Mouse (Mus musculus) cortical plate, adult 2 months (tissue): ENCODE measurements around the gene Mlycd. TPM values are rescaled to one million over a fixed set of nuclear protein-coding genes. Genes with fewer than 3 reads are reported as not detected.

Source experiments
- H3K27ac ChIP-seq: fragments of 200-500 bp; 2 replicates; pipeline ENCODE4 v1.5.1; 2012; ENCODE audit warnings: low read length, control low read depth, inconsistent platforms; ENCODE audit not compliant: insufficient read depth
- H3K4me1 ChIP-seq: fragments of 200-500 bp; 2 replicates; pipeline ENCODE4 v1.6.1; 2011; ENCODE audit warnings: low read length; ENCODE audit not compliant: control insufficient read depth, insufficient read depth
- H3K4me3 ChIP-seq: fragments of 200-500 bp; 2 replicates; pipeline ENCODE4 v1.5.1; 2011; ENCODE audit warnings: mild to moderate bottlenecking, low read length, control low read depth; ENCODE audit not compliant: insufficient read depth
- CTCF ChIP-seq: fragments of 200-500 bp; IDR thresholded peaks from 2 replicates; pipeline ENCODE4 v1.5.1; 2011; ENCODE audit warnings: mild to moderate bottlenecking, control low read depth, low read length; ENCODE audit not compliant: insufficient read depth; ENCODE audit errors: extremely low read depth
- POLR2A ChIP-seq: fragments of 200-500 bp; IDR thresholded peaks from 2 replicates; pipeline ENCODE4 v1.6.1; 2011; ENCODE audit warnings: mild to moderate bottlenecking, low read length, control low read depth; ENCODE audit not compliant: insufficient read depth; ENCODE audit errors: extremely low read depth
- polyA plus RNA-seq: library from polyadenylated mRNA; depleted of rRNA; stranded (reverse); fragments of >200 nt; gene quantifications from 2 replicates; pipeline ENCODE4 v1.2.3, GENCODE M21; 2012

Mlycd gene
- polyA plus RNA-seq, 1 experiment, result 24.7 TPM

DNA sequence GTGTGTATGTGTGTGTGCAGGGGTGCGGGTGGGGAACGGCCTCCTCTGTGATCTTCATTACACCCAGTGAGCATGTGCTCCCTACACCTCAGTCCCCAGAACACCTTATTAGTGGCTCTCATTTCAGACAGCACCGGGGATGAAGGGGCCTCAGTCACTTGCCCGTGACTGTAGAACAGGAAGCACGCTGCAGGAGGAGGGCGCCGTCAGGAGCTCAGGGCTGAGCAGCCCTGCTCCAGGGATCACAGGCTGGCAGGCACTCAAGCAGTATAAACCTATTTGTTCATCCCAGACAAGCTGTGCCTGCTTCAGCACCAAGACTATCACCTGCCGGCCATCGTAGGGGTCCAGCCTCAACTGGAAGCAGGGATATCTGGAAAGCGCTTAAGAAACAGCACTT lies 9.2 kb downstream of the Mlycd start:
- no peak overlapping the region for H3K4me3 ChIP-seq
- H3K4me1 ChIP-seq, result peaks cover 8% of the 10 kb centered on the region
- TF ChIP-seq CTCF (no peak), POLR2A (no peak)
- no peak overlapping the region for H3K27ac ChIP-seq

DNA sequence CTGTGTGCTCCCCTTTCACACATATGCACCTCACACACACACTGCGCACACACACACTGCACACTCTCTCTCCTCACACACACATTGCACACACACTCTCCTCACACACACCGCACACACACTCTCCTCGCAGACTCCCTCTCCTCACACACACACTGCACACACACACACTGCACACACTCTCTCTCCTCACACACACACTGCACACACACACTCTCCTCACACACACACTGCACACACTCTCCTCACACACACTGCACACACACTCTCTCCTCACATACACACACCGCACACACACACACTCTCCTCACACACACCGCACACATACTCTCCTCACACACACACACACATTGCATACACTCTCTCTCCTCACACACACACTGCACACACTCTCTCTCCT lies 10.0 kb downstream of the Mlycd start:
- no peak overlapping the region for H3K27ac ChIP-seq
- no peak for TF ChIP-seq CTCF
- TF ChIP-seq POLR2A, result no peak
- no peak overlapping the region for H3K4me3 ChIP-seq
- peaks cover 6% of the 10 kb centered on the region for H3K4me1 ChIP-seq

DNA sequence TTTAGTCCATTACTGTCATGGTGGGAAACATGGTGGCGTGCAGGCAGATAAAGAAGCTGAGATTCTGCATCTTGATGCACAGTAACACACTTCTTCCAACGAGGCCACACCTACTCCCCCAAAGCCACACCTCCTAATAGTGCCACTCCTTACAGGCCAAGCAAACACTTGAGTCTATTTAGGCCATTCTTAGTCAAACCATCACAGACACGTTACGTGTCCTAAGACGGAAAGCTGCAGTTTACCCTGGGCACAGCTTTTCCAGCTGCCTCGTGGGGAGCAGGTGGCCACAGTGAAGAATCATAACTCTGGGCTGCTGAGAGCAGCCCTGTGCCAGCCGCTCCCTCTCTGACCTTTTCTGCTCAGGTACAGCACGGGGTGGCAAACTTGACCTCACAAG lies 13.6 kb downstream of the Mlycd start:
- H3K4me1 ChIP-seq, result no peaks in the 10 kb centered on the region
- TF ChIP-seq CTCF (no peak), POLR2A (no peak)
- no peak overlapping the region for H3K27ac ChIP-seq
- no peak overlapping the region for H3K4me3 ChIP-seq

DNA sequence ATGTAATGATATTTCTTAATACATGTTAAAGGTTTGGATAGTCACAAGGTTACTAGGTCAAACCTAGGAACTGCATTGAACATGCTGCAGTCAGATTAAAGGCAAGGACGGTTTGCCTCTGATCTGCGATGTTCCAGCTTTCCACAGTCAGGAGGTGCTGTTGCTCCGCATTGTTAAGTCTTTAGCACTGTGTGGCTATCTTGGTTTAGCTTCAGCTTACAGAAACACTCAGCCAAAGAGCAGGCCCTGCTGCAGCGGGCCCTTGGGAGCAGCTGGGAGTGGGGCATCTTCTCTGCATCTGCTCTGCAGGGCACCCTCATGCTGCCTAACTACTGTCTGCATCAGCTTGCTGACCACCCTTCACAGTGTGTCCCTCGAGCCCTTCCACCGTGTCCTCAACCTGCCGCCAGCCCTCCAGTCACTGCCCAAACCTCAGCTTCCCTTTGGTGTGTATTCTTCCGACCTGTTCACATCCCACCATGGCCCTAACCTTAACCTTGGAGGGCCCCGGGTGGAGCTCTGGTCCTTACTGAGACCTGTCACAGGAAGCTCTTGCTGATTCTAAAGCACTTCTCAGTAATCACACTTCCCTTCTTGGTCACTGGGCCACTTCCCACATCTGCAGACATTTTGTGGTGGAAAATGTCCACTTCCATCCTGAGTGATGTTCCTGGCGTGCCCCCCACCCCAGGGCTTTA lies 17.5 kb downstream of the Mlycd start:
- H3K4me1 ChIP-seq, result no peaks in the 10 kb centered on the region
- no peak overlapping the region for H3K4me3 ChIP-seq
- TF ChIP-seq POLR2A, result no peak
- TF ChIP-seq CTCF, result 0 out of 2 replicates have a peak, but pooled peaks have one; percentile 14
- H3K27ac ChIP-seq, result no peak overlapping the region

DNA sequence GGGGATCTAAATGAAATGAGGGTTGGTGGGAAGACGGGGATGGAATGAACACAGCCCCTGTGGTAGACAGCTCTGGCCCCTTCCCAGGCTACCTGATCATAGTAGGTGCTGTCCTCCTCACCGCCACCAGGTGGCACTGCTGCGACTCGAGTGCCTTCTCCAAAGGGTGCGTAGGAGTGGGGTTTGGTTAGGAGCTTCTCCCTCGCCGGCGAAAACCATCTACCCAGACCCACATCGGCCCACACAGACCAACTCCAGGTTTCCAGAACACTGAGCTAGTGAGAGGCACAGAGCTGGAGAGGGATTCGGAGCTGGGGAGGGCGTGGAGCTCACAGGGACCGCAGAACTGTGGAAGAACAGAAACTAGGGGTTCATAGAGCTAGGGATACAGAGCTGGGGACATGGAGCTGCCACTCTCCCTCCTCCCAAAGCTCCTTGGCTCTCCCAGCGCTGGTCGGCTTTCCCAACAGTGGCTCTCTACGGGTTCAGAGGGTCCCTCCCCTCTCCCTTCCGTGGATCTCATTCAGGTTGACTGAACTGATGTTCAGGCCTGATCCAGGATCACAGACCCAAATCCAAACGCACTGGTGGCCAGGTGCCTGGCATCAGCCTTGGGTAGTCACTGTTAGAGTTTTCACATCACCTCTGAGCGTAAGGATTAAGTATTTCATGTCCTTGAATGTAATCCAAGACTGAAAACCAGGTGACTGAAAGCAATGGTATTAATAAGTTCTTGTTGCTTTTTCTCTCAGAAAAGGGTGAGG lies 18.2 kb downstream of the Mlycd start:
- no peak; the same call in 1 of the 2 replicates for TF ChIP-seq POLR2A
- peak; percentile 92 for TF ChIP-seq CTCF
- no peak overlapping the region for H3K27ac ChIP-seq
- no peaks in the 10 kb centered on the region for H3K4me1 ChIP-seq
- no peak overlapping the region for H3K4me3 ChIP-seq

DNA sequence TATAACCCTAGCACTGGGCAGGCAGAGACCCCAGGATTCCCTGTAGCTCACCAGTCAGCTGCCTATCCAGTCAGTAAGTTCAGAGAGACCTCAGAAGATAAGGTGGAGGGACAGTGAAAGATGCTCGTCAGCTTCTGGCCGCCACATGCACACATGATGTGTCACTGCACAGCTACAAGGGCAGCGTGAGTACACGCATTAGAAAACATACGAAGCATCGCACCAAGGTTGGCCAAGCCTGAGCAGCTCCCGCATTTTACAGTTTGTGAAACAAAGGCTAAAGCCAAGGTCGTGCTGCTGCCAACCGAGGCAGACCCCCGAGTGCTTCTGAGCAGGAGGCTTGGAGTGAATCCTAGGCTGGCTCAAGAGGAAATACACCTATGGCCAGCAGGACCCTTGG lies 18.9 kb downstream of the Mlycd start:
- no peaks in the 10 kb centered on the region for H3K4me1 ChIP-seq
- no peak for TF ChIP-seq POLR2A
- TF ChIP-seq CTCF, result no peak
- no peak overlapping the region for H3K27ac ChIP-seq
- H3K4me3 ChIP-seq, result no peak overlapping the region

DNA sequence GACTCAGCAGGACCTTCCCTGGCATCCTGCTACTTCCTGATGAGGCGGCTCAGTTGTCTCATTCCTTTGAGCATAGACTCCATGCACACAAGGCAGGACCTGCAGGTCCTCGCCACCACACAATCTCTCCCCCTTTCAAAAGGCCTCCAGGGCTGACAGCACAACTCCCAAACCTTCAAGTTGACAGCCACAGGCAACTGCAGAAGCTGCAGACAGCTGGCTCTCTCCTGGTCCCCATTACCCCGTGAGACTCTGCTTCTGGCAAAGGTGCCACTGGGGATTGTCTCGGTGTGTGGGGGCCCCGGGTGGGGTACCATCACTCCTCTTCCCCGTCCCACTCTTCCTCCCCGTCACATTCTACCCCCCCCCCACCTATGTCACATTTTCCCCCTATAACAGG lies 25.6 kb downstream of the Mlycd start:
- Histone ChIP-seq H3K4me1 (peaks cover 3% of the 10 kb centered on the region), H3K27ac (no peak overlapping the region), H3K4me3 (no peak overlapping the region)
- TF ChIP-seq CTCF, result no peak
- no peak for TF ChIP-seq POLR2A

DNA sequence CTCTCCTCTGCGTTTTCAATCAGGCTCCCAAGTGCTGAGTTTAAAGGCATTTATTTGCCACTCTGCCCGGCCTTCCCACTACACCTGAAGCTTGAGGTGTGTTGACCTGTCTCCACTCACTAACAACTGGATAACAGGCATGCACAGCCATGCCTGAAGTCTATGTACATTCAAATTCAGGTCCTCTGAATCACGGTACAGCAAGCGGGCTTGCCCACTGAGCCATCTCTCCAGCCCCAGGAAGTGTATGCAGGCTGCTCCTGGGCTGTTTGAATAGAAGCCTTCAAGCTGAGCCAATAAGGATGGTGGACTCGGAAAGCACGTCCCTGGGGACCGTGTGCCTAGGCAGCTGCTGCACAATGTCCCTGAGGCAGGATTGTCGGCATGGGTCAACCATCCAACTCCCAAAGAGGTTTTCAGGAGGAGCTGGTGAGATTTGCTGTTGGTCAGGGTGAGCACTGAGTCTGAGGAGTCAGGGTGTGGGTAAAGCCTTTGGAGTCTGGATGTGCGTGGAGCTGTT lies 27.0 kb downstream of the Mlycd start:
- Histone ChIP-seq H3K4me3 (no peak overlapping the region), H3K27ac (no peak overlapping the region), H3K4me1 (peaks cover 3% of the 10 kb centered on the region)
- TF ChIP-seq POLR2A (no peak), CTCF (no peak)

DNA sequence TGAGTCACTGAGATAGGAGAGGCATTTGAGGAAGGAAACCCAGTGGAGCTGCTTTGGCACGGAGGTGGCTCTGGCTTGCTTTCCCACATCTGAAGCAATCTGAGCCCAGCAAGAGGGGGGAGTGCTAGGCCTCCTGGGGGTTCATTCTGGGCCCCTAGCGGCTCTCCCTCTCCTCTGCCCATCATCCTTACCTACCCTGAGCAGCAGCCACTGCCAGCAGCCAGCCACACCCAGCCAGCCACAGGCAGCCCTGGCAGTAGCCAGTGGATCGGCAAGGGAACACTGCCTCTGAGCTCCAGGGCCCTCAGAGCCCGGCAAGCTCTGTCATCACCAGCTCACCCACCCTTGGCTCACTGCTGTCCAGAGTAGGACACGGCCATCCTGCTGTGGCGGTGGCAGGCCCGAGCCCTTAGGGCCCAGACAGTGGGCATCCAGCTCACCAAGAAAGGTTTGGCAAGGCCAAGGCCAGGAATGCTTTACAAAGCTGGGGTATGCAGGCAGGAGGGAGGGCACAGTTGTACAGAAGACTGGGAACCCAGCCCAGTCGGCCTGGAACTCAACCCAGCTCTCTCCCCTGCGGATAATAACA lies 27.5 kb downstream of the Mlycd start:
- TF ChIP-seq POLR2A (no peak), CTCF (no peak)
- Histone ChIP-seq H3K4me1 (peaks cover 3% of the 10 kb centered on the region), H3K27ac (peak overlapping the region; percentile 7; the same call in 1 of the 2 replicates), H3K4me3 (no peak overlapping the region)
